Mouse (Mus musculus): ENCODE results near the gene Mip. TPM values are rescaled to one million over a fixed set of nuclear protein-coding genes. Genes with fewer than 3 reads are reported as not detected.
"Not testable (repeated sequence)": the region's sequence is repeated elsewhere in the genome, so short reads cannot be mapped to it uniquely, and the experiment has no call there.

Mip gene
- total RNA-seq (2021), result not detected
- long read RNA-seq, experiment 1, result 0 reads
- long read RNA-seq, experiment 2, result 0 reads

DNA sequence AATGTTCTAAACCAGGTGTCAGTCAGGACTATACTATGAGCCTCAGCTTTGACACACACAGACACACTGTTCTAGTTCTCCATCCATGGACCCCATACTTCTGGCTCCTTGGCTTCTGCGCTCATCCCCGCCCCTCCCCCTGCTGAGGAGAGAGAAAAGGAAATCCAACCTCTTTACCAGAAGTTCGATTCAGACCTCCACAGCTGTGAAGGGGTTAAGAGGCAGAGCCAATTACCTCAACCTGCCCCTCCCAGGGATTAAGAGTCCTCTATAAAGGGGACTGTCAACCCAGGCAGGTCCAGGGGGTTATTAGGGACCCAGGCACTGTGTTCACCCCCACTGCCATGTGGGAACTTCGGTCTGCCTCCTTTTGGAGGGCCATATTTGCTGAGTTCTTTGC lies at the start of gene Mip:
Mip (plus strand) TSS at position 301 of the 400 bp plus-strand sequence.
- no peak for DNase-seq
- intact Hi-C loops (cut with DNase I), result no loop called here

- DNase-seq, result peak in 1 of 2 experiments; percentile 60
- intact Hi-C loops (cut with DNase I), result no loop called here
Measured at GRCm38 (mm10) chr10:128175996-128176755, 49.5 kb upstream of the Mip start.

GRCm38 (mm10) chr10:128177316-128177715 lies 48.3 kb upstream of the Mip start:
- intact Hi-C loops (cut with DNase I), result no loop called here
- DNase-seq, result no peak

- intact Hi-C loops (cut with DNase I), result no loop called here
Measured at GRCm38 (mm10) chr10:128179989-128180388, 45.6 kb upstream of the Mip start, which contains the start of gene Rbms2. Rbms2 (minus strand) TSS chr10:128180297.

DNA sequence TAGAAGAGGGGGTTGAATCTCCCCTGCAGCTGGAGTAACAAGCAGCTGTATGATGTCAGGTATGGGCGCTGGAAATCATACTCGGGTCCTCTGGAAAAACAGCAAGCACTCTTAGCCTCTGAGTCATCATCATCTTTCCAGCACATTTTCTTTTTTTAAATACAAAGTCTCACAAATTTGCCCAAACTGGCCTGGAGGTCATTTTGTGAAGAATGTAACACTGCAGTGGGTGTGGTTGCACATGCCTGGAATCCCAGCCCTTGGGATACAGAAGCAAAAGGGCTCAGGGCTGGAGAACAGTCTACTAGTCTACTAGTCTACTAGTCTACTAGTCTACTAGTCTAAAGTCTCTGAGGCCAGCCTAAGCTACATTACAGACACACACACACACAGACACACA lies 41.3 kb upstream of the Mip start:
- no peak for DNase-seq
- intact Hi-C loops (cut with DNase I), result no loop called here

More at GRCm38 (mm10) chr10:128179989-128180388, 45.6 kb upstream of the Mip start, which contains the start of gene Rbms2:
- no peak for DNase-seq

DNA sequence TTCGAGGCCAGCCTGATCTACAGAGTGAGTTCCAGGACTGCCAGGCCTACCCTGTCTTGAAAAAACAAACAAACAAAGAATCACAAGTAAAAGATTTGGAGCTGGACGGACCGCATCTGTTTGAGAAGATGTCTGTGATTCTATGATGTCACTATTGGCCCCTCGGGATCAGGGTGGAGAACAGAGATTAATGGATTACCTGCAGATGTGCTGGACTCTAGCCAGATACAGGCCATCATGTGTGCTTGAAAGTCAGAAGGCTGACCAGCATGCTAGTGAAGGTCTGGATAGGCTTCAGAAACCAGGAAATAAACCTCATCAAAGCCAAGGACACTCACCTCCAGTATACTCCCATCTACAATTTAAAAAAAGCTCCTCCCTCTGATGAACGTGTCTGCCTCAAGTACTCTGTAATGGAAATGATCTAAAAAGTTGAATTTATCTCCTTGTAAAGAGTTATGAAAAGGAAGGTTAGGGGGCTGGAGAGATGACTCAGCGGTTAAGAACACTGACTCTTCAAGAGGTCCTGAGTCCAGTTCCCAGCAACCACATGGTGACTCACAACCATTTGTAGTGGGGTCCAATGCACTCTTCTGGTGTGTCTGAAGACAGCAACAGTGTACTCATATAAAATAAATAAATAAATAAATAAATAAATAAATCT lies 40.2 kb upstream of the Mip start:
- intact Hi-C loops (cut with DNase I), result no loop called here
- no peak for DNase-seq

DNA sequence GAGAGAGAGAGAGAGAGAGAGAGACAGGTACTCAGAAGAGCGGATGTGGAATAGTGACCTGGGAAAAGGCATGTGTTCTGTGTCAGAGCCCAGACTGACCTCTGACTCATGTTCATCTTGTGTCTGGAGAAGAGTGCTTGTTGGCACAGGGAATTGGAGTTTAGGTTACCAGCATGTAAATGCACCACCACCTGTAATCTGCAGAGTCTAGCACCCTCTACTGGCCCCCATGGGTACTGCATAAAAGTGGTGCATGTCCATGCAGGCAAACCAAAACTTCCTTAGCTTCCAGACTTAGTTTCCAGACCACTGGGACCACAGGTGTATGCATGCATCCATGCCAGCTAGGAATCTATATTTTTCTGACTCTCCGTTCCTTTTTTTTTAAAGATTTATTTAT lies 39.7 kb upstream of the Mip start:
- intact Hi-C loops (cut with DNase I), result loop anchor here (2.0 kb wide), 2 partner anchors 45 to 95 kb away; partner anchors contain the start of gene Baz2a
- DNase-seq, result peak; percentile 68 to 69

DNA sequence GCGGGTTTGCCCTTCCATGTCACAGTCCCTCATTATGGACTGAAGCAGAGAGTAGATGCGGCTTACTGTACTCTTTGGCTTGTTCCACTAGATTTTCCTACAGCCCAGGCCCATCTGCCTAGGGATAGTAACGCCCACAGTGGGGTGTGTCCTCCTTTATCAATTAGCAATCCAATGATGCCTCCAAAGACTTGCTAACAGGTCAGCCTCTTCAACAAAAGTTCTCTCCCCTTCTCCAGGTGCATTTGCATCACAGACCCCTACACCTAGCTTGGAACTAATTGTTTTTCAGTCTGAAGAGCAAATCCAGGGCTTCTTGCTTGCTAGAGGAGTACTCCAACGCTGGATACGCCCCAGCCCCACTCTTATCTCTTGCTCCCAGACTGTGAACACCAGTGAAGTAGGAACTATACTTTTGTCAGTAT lies 38.4 kb upstream of the Mip start:
- intact Hi-C loops (cut with DNase I), result loop anchor here (2.0 kb wide), 2 partner anchors 46 to 96 kb away; partner anchors contain the start of gene Baz2a
- DNase-seq, result no peak

GRCm38 (mm10) chr10:128188242-128188877 lies 37.3 kb upstream of the Mip start:
- peak; percentile 64 to 65 for DNase-seq
- intact Hi-C loops (cut with DNase I), result no loop called here

DNA sequence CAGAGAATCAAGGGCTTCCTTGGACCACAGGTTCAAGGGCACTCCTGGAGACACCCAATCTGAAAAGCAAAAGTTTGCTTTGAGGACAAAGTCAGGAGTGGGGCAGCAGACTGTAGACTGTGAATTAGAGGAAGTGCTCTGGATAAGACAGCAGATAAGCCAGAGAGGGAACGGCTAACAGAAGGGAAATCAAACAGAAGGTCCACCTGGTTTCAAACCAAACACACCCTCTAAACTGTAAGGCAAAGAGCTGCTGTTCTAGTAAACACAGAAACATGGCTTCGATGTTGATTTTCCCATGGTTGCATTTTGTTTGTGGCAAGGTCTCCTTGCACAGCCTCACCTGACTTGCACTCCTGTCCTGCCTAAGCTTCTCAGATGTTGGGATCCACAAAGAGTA lies 34.2 kb upstream of the Mip start:
- intact Hi-C loops (cut with DNase I), result no loop called here

GRCm38 (mm10) chr10:128192030-128192766 lies 33.4 kb upstream of the Mip start:
- intact Hi-C loops (cut with DNase I); DNase-seq: not testable (repeated sequence)

More for the DNA sequence above, 34.2 kb upstream of the Mip start:
- DNase-seq, result no peak

DNA sequence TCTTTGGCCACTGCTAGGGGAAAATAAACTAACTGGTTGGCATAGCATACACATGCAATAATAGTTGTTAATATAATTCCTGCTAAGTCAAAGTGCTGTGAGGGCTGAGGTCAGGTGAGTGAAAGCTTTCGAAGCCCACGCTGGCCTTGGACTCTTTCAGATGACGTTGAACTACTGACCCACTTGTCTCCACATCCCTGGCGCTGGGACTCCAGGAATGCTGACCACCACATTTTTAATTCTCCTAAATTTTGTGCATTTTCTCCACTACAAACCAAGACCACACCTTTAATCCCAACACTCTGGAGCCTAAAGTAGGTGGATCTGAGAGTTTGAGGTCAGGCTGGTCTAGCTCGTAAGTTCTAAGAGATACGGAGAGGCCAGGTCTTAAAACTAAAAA lies 32.5 kb upstream of the Mip start:
- no peak for DNase-seq
- intact Hi-C loops (cut with DNase I), result no loop called here

DNA sequence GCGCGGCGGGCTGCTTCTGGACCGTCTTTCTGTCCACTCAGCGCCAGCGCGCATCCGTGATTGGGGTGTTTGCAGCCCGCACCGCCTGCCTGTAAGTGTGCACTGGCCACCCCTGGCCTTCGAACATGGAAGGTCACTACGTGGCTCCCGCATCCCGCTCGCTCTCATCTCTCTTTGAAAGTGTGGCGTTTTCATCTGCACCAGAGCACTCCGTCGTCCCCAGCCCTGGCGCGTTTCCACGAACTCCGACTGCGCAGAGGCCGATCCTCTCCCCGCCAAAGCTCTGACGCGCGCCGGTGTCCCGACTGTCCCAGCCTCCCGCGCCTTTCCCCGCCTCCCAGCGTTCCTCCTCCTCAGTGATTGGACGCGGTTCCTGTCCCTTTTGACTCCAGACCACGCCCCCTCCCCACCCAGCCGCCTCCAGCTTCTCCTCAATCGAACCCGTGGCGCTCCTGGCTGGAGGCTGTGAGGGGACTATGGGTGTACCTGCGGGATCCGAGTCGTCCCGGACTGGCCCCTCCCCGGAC lies 31.6 kb upstream of the Mip start, which contains the start of gene Gls2:
Gls2 (plus strand) TSS at position 434 of the 527 bp plus-strand sequence.
- intact Hi-C loops (cut with DNase I), result no loop called here
- peak; percentile 95 to 96 for DNase-seq

- intact Hi-C loops (cut with DNase I), result no loop called here
- no peak for DNase-seq
Measured at GRCm38 (mm10) chr10:128194551-128195461, 30.8 kb upstream of the Mip start.

DNA sequence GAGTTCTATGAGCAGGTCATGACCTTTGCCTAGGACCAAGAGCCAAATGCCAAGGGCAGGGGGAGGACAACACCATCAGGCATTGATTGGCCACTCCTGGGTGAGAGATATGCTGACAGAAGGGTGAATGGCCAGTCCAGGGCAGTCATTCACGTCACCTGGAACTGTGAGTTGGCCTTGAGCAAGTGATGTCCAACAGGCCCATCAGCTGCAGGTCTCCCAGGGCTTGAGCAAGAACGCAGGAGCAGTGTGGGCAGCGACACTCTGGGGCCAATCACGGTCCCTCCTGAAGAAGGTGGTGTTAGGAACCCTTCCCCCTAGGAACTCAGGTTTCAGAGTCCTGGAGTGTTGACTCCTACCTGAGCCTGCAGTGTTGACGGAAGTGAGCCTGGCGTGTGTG lies 23.8 kb upstream of the Mip start:
- intact Hi-C loops (cut with DNase I), result no loop called here
- no peak for DNase-seq

- intact Hi-C loops (cut with DNase I), result no loop called here
- DNase-seq, result no peak
Measured at GRCm38 (mm10) chr10:128204941-128205340, 20.7 kb upstream of the Mip start.

DNA sequence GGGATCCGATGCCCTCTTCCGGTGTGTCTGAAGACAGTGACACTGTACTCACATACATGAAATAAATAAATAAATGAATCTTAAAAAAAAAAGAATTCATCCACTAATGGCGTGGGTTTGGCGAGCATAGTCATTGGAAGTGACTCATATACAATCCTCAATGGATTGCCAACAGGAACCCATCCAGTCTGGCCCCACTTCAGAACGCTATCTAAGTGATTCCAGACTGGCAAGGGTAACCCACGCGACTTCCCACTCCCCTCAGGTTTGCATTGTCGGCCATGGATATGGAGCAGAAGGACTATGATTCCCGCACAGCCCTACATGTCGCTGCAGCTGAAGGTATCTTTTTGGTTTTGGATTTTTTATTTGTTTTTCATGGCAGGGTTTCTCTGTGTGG lies 17.3 kb upstream of the Mip start:
- no peak for DNase-seq
- intact Hi-C loops (cut with DNase I), result no loop called here

DNA sequence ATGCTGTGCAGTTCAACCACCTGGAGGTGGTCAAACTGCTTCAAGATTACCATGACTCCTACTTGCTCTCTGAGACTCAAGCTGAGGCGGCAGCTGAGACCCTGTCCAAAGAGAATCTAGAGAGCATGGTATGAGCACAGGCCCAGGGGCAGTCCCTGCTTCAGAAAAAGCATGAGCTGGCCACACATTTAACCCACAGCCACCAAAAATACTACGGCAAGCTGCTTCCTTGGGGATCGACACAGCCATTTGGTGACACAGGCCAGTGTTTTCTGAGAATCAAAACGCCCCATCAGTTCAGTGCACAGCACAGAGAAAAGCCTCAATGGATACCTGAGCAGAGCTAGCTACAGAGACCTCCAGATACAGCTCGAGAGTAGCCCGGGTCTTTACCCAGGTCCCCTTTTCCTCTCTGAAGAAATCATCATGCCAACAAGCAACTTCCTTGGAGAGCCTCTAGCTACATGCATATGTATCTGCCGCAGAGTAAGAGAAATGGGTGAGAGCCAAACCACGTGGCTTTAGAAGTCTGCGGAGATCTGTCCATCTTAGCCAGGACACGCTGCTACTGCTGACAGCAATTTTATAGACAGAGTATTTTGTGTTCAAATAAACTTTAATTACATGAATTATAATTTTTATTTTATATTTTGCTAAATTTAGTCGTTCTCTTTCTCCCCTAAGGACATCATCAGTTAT lies 16.2 kb upstream of the Mip start:
- intact Hi-C loops (cut with DNase I), result no loop called here
- DNase-seq, result no peak

All from gastrocnemius, postnatal 36 days (tissue).